Mouse (Mus musculus) bone marrow macrophage, adult 2 months (primary cell): ENCODE data around the gene Abhd17a.

Experiments used
- CTCF ChIP-seq: IDR thresholded peaks from 2 replicates; pipeline ENCODE4 v1.5.1; 2012; ENCODE audit warnings: low read depth, mild to moderate bottlenecking, low read length, moderate library complexity
- POLR2A ChIP-seq: IDR thresholded peaks from 2 replicates; pipeline ENCODE4 v1.6.1; 2012; ENCODE audit warnings: mild to moderate bottlenecking, low read depth, low read length, borderline replicate concordance

- TF ChIP-seq CTCF, result peak; percentile 85
- no peak for TF ChIP-seq POLR2A
Measured at GRCm38 (mm10) chr10:80566375-80567092, 23.6 kb downstream of the Abhd17a start.
